Mouse (Mus musculus) thymus, postnatal 36 days (tissue): ENCODE measurements at regions not wholly inside any gene's neighbourhood (a gene's known extent, or its start where the extent isn't known, plus 50 kb on each side); places are given as distances from the start of the nearest gene placed in this dataset.

ENCODE experiments used
- DNase-seq, 2 experiments: peaks; one replicate each; pipeline ENCODE4 v3.0.0; 2022; ENCODE audit warnings: mixed read lengths in 2 of 2

DNA sequence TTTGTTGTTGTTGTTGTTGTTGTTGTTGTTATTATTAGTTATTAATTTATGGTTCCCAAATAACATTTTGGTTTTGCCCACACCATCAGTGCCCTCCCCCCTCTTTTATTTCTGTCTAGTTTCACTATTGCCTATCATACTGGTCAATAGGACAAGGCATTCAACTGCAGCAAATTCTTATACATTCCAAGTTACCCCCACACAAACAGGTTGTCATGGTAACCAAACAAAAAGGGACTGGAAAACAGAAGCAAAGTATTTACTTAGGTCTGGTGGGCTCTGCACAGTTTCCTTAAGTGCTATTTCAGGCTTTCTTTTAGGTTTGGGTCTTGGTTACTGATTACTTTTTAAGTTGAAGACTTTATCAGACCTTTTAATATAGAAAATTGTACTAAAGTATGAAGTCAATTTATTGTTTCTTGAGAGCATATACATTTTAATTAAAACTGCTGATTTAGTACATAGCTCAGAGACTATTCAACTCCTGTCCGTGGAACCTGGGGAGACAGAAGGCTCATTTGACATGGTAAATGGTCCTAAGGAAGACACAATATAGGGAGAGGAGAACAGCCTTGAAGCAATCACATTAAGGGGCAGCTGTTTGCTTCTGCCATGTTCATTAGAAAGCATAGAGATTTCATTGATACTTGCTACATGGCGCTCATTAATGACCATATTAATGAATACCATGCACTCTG, 90.3 kb downstream of the Brms1l start:
- no peak for DNase-seq
